Mouse (Mus musculus) kidney, embryonic 14.5 days (tissue): ENCODE data around the gene 4921511C20Rik. TPM values are rescaled to one million over a fixed set of nuclear protein-coding genes. Genes with fewer than 3 reads are reported as not detected.

Experiments used
- ATAC-seq: fragments of 200-750 bp; cut with Nextera tagmentation; 2 replicates; pipeline ENCODE4 v1.8.0; 2017; ENCODE audit warnings: moderate number of reproducible peaks, mild to moderate bottlenecking, moderate TSS enrichment, moderate library complexity; ENCODE audit not compliant: low FRiP score, low TSS enrichment
- H3K27ac ChIP-seq: fragments of 300-500 bp; sonication (generic); 2 replicates; pipeline ENCODE4 v1.5.1; 2014; ENCODE audit warnings: low read depth, mild to moderate bottlenecking, low read length, moderate library complexity, mixed read lengths
- H3K27me3 ChIP-seq: fragments of 300-500 bp; sonication (generic); 2 replicates; pipeline ENCODE4 v1.6.1; 2014; ENCODE audit warnings: mild to moderate bottlenecking, low read length; ENCODE audit not compliant: control insufficient read depth, insufficient read depth
- H3K36me3 ChIP-seq: fragments of 300-500 bp; sonication (generic); 2 replicates; pipeline ENCODE4 v1.6.1; 2014; ENCODE audit warnings: low read length, mixed read lengths; ENCODE audit not compliant: control insufficient read depth, insufficient read depth
- H3K4me1 ChIP-seq: fragments of 300-500 bp; sonication (generic); 2 replicates; pipeline ENCODE4 v1.6.1; 2014; ENCODE audit warnings: low read length, mixed read lengths; ENCODE audit not compliant: control insufficient read depth, insufficient read depth
- H3K4me2 ChIP-seq: fragments of 300-500 bp; sonication (generic); replicated peaks from 2 replicates; pipeline ENCODE4 v1.6.1; 2014; ENCODE audit warnings: low read depth, mild to moderate bottlenecking, low read length
- H3K4me3 ChIP-seq: fragments of 300-500 bp; sonication (generic); 2 replicates; pipeline ENCODE4 v1.5.1; 2014; ENCODE audit warnings: mild to moderate bottlenecking, low read length
- H3K9ac ChIP-seq: fragments of 300-500 bp; sonication (generic); 2 replicates; pipeline ENCODE4 v1.6.1; 2014; ENCODE audit warnings: low read depth, mild to moderate bottlenecking, low read length, moderate library complexity
- H3K9me3 ChIP-seq: fragments of 300-500 bp; sonication (generic); 2 replicates; pipeline ENCODE4 v1.6.1; 2016; ENCODE audit warnings: low read length; ENCODE audit not compliant: control insufficient read depth
- WGBS: fragments of 180-500 bp; shearing (Covaris S2); extraction: QIAGEN DNeasy Blood & Tissue Kit; methylation state at CpG from one replicate; pipeline ENCODE4 v1.1.7; 2014; 5-methylcytosine and 5-hydroxymethylcytosine counted together
- polyA plus RNA-seq: library from polyadenylated mRNA; unstranded; fragments of >200 nt; fragmentation: Nextera tagmentation; extraction: Ambion mirVana; gene quantifications from 2 replicates; pipeline ENCODE4 v1.2.1, GENCODE M21; 2014

The 4921511C20Rik gene
- polyA plus RNA-seq, result not detected in 2 replicates

GRCm38 (mm10) chrX:127393993-127394392 lies at the start of gene 4921511C20Rik:
TSS of gene 4921511C20Rik (plus strand) at chrX:127394293.
- Histone ChIP-seq H3K36me3 (no peaks in the 10 kb centered on the region), H3K9ac (no peak within 1 kb of the TSS), H3K9me3 (no peaks in the 10 kb centered on the region), H3K27me3 (no peaks in the 10 kb centered on the region), H3K27ac (no peak within 1 kb of the TSS), H3K4me2 (no peak within 1 kb of the TSS), H3K4me3 (no peak within 1 kb of the TSS), H3K4me1 (no peaks in the 10 kb centered on the region)
- WGBS, result 83% methylated on average over 2 of the region's 2 CpGs
- ATAC-seq, result no peak
